Mouse (Mus musculus): ENCODE data around the gene Shisa8. TPM values are rescaled to one million over a fixed set of nuclear protein-coding genes. Genes with fewer than 3 reads are reported as not detected.

The Shisa8 gene
- total RNA-seq, 2 experiments from 2014 or later = 0.23 TPM; not detected in 1

- peak; percentile 83 to 88 for DNase-seq (ENCODE audit: low spot score in 2 of 2)
Observed at GRCm38 (mm10) chr15:82206365-82207104, 6.1 kb downstream of the Shisa8 start.

DNA sequence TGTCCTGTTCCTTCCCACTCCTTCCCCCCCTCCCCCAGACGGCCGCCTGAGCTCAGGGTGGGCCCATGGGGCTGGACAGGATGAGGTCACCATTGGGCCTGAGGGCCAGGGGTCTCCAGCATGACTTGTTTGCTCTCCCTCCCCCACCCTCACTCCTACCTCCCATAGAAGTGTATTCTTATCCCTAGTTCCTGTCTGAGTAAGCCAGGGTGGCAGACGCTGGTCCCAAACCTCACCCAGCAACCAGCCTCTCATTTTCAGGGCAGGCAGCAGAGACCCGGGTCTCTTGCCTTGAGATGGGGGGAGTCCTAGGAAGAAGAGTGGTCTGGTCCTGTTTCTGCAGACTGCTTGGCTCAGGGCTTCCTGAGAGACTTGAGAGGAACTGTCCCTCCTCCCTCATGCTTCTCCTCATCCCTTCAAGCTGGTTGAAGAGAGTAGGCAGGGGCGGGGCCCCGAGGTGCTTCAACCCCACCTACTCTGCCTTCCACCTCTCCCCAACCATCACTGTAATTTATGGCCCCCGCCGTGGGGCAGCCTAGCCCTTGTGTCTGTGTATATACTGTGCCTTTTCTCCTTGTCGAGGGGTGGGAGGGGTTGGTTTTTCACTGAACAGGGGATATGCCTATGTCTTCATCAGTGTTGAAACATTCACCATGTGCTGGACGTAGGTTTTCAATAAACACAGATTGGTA lies 7.8 kb downstream of the Shisa8 start:
- DNase-seq (ENCODE audit: low spot score in 2 of 2) = no peak

- DNase-seq (ENCODE audit: low spot score in 2 of 2) = no peak
Observed at GRCm38 (mm10) chr15:82203611-82204351, 8.8 kb downstream of the Shisa8 start.

DNA sequence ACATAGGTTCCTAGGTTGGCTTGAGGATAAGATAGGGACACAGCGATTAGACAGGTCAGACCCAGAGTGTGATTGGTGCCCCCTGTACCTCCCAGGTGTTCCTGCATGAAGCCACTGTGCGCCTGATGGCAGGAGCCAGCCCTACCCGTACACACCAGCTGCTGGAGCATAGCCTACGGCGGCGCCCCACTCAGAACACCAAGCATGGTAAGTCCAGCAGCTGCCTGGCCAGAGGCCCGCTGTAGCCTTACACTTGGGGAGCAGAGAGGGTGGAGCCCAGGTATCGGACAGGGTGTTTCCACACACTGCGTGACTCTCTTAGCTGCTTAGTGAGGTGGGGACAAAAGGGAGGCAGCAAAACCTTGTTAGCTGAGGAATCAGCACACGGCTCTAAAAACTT lies 9.5 kb downstream of the Shisa8 start:
- DNase-seq (ENCODE audit: low spot score in 2 of 2) = no peak

GRCm38 (mm10) chr15:82202086-82202485 lies 10.5 kb downstream of the Shisa8 start:
- no peak for DNase-seq (ENCODE audit: low spot score in 2 of 2)

DNA sequence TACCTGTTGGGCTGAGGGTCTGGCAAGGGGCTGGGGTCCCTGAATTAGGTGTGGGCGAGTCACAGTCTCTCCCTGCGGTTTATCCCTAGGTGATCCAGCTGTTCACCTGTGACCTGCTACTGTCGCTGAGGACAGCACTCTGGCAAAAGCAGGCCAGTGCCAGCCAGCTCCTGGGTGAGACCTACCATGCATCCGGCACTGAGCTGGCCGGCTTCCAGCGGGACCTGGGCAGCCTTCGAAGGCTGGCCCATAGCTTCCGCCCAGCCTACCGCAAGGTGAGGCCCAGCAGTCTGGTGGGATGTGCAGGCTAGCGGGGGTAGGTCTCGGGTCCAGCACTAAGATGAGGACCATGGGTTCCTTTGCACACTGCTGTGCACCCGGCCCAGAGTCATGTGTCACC lies 13.1 kb downstream of the Shisa8 start:
- no peak for DNase-seq (ENCODE audit: low spot score in 2 of 2)

DNA sequence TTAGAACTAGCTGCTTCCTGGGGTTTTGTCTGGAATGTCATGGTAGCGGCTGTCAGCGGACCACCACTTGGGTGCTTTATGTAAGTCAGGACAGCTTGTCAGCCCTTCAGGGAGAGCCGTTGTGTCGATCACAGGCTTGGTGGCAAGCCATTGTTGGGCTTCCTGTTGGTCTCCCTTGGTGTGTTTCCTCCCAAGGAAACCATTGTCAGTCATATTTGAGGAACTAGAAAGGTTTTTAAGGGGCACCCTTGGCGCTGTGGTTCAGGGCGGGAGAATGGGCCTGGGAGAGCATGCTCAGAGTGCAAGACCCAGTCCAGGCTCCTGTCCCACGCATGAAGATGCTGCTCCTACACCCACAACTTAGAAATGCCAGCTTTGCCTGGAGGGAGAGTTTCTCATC lies 14.3 kb downstream of the Shisa8 start:
- DNase-seq (ENCODE audit: low spot score in 2 of 2) = no peak

DNA sequence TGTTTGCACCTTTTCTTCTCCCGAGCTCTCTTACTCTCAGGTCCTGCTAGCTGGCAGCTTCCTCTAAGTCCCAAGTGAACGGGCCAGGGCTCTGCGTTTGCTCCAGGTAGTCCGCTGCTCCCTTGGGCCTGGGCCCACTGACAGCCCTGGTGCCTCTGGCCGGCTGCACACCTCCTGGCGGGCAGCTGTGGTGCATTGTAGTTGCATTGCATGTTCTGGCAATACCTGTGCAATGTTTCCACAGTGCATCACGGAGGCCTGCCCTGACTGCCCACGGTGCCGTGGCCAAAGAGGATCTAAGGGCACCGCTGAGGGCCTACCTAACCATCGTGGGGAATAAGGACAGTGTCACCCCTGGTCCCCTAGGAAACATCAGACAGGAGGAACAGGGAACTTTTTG lies 14.7 kb downstream of the Shisa8 start:
- DNase-seq (ENCODE audit: low spot score in 2 of 2) = no peak

DNA sequence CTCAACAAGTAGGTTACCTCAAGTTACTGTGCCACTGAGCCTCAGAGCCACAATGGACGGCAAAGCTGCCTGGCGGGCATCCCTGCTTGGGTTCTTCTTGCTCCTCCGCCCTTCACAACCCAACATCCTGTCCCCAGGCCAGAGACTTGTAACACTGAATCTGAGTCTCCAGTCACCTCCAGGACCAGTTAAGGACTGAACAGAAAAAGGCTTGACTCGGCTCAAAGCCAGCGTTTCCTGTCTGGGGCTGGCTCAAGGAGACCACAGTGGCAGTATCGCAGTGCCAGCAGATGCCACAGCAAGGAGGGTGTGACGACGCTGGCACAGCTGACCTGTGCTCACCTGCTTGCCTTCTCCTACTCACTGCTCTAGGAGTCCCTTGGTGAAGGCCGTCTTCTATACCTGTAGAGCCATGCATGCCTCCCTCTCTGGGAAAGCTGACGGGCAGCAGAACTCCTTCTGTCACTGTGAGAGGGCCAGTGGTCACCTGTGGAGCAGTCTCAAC lies 15.3 kb downstream of the Shisa8 start:
- DNase-seq (ENCODE audit: low spot score in 2 of 2) = no peak

DNA sequence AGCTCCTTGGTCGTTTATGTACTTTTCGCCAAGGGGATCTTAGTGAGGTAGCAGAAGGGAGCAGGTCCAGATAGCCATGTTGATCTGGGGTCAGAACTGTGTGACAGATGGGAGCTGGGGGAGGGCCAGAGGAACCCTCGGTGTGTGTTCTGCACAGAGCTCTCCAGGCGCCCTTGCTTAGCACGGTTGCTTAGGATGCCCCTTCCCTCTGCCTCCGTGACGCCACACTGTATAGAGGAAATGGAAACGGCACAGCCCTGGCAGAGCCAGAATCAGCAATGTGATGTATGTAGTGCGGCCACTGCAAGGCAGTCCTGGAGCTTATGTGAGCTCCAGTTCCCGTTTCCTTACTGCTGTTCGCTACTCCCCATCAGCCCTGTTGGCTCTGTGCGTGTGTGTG lies 16.3 kb downstream of the Shisa8 start:
- DNase-seq (ENCODE audit: low spot score in 2 of 2) = no peak

GRCm38 (mm10) chr15:82192617-82193016 lies 20.0 kb downstream of the Shisa8 start:
- no peak for DNase-seq (ENCODE audit: low spot score in 2 of 2)

DNA sequence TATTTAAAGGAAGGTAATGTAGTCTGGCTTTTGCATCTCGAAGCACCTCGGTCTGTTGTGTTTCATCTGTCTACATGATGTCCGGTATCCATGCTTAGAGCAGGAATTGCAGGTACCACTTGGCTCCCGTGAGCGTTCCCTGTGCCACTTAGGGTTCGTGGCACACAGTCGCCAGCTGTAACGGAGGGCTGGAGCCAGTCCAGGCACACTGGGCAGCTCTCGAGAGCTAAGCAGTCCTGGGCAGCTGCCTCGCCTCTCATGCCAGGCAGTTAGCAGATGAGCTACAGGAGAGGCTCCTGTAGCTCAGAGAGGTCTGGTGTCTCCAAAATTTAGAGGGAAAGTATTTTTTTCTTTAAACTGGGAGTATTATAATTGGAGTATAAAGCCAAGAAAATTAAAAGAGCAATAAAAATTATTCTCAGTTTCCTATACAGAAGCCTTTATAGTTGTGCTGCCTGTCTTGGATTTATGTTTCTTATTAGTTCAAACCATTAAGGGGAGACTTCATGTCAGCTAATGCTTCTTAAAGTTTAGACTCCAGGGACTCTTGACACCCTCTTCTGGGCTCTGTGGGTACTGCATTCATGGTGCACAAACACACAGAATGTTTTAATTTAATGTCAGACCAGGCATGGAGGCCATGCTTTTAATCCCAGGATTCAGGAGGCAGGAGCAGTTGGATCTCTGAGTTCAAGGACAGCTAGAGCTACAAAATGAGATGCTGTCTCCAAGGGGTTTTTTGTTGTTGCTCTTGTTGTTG lies 24.0 kb downstream of the Shisa8 start:
- peak in 1 of 2 experiments; percentile 53 for DNase-seq (ENCODE audit: low spot score in 2 of 2)

DNA sequence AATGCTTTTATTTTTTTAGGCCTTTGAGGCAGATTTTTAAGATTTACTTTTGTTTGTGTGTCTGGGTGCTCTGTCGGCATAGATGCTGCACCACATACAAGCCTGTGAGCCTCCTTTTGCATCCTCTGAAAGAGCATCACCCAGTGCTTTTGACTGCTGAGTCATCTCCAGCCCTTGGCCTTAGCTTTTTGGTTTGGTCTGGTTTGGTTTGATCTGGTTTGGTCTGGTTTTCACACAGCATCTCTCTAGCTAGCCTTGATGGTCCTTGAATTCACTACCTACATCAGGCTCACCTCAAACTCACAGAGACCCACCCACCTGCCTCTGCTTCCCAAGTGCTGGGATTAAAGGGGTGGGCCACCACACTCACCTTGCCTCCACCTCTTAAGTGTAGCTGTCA lies 24.7 kb downstream of the Shisa8 start:
- no peak for DNase-seq (ENCODE audit: low spot score in 2 of 2)

DNA sequence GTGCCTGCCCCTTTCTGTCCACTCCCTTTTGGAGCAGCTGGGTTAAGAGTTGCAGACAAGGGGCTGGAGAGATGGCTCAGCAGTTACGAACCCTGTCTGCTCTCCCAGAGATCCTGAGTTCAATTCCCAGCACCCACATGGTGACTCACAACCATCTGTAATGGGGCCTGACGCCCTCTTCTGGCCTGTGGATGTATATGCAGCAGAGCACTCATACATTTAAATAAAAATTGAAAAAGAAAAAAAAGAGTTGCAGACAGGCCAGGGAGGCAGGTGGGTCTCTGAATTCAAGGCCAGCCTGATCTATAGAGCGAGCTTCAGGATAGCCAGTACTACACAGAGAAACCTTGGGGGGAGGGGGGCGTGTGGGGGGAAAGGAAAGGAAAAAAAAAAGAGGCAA lies 25.2 kb downstream of the Shisa8 start:
- no peak for DNase-seq (ENCODE audit: low spot score in 2 of 2)

DNA sequence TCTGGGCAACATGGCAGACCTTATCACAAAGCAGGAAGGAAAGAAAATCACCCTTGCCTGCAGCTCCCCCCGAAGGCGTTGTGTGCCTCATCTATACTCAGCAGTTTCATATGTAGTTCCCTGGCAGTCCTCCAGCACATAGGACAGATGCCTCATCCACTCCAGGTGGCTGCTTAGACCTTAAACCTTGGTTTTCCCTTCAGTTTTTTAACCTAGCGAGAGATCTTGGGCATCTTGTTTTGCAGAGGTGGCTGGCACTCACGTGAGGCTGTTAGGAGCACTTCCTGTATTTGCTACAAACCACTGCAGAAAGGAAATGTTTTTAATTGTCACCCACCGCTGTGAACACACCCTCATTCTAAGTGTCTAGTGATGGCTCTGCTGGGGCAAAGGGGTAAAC lies 25.7 kb downstream of the Shisa8 start:
- no peak for DNase-seq (ENCODE audit: low spot score in 2 of 2)

DNA sequence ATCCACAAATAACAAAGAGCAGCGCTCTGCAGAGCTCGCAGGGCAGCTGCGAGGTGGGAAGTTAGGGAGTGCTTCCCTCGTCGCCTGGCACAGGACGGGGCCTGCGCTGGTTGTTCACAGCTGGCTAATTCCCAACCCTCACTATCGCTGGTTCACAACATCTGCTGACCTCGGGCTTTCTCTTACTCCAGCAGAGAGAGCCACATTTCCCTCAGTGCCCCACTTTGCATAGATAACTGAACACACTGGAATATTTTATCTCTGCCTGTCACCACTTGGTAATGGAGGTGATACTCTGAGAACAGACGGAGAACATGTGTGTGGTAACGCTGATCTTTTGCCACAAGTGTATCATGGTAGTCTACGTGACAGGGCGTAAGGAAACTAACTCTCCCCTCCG lies 26.5 kb downstream of the Shisa8 start:
- no peak for DNase-seq (ENCODE audit: low spot score in 2 of 2)

DNA sequence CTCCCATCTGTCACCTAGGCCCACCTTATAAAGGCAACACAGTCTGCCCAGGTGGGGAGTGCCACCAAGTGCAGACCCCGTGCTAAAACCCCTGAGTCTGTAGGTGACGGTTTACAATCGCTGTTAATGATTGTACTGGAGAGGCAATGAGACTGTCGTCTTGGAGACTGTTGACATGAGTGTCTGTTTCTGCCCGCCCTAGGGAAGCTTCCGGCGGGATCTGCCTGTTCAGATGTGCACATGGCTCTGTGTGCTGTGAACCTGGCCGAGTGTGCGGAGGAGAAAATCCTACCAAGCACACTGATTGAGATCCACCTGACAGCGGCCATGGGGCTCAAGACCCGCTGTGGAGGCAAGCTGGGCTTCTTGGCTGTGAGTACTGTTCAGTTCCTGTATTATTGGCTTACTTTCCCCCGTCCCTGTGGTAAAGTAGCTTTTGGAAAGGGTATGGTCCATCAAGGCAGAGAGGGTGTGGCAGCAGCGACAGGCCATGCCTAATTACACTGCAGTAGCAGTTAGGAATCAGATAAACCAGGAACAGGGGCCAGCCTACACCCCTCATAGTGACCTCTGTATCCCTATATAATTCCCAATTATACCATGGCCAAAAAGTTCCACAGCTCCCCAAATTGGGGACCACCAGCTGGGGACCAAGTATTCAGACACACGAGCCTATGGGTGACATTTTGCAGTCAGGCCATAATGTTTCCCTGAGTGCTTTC lies 27.4 kb downstream of the Shisa8 start:
- DNase-seq (ENCODE audit: low spot score in 2 of 2) = no peak

- DNase-seq (ENCODE audit: low spot score in 2 of 2) = no peak
Observed at GRCm38 (mm10) chr15:82184656-82185055, 28.0 kb downstream of the Shisa8 start.

- no peak for DNase-seq (ENCODE audit: low spot score in 2 of 2)
Observed at GRCm38 (mm10) chr15:82184183-82184582, 28.4 kb downstream of the Shisa8 start.

- no peak for DNase-seq (ENCODE audit: low spot score in 2 of 2)
Observed at GRCm38 (mm10) chr15:82183596-82183995, 29.0 kb downstream of the Shisa8 start.

- no peak for DNase-seq (ENCODE audit: low spot score in 2 of 2)
Observed at GRCm38 (mm10) chr15:82182311-82182710, 30.3 kb downstream of the Shisa8 start.
